Mouse (Mus musculus) MN1 (cell line): ENCODE results near the gene Ccnl2.

ENCODE experiments used
- DNase-seq: peaks from one replicate; pipeline ENCODE4 v3.0.0-alpha.2; 2016; ENCODE audit warnings: low spot score

Gene Ccnl2

GRCm38 (mm10) chr4:155868614-155869298 lies 56.5 kb downstream of the Ccnl2 start:
- DNase-seq, result peak; percentile 46

- DNase-seq, result peak; percentile 97
Measured at GRCm38 (mm10) chr4:155869317-155870033, 57.2 kb downstream of the Ccnl2 start, which contains the start of the genes Cptp and Ints11. Gene Cptp, minus strand, starts transcription at chr4:155869440. Gene Ints11, plus strand, starts transcription at chr4:155869546.

GRCm38 (mm10) chr4:155871404-155871803 lies 59.1 kb downstream of the Ccnl2 start:
- DNase-seq, result no peak
